ENCODE assay signal across 16 mouse cellular contexts in genomic region chr19:59376481-59376880, GRCm38 (mm10). TPM values are rescaled to one million over a fixed set of nuclear protein-coding genes. Genes with fewer than 3 reads are reported as not detected.
DNase-seq lines count a peak whose midpoint lies in the region; ATAC-seq and TF ChIP-seq lines count a peak whose summit lies in the region.
"Had no signal": no experiment of that assay in that cellular context is flagged by ENCODE, and none has a peak within 500 bp of the region (broad histone marks: within the 10 kb centered on the region; RNA-seq: fewer than 3 reads in every experiment).

No protein-coding gene starts in this region.

- no peak for TF ChIP-seq POLR2A in cerebellum, adult 2 months (IDR thresholded peaks at IDR 0.05; ENCODE audit: borderline replicate concordance, insufficient read depth, low read length)

- DNase-seq in midbrain, postnatal 0 days (ENCODE audit: low spot score) = no peak
- no peak for DNase-seq in midbrain, embryonic 11.5 days (ENCODE audit: low spot score, missing footprints)
- no peak for DNase-seq in natural killer cell, adult 2 months (ENCODE audit: low spot score in 2 of 2)
- no peak for DNase-seq in cerebellum, adult 2 months
- DNase-seq in spleen, adult 18-20 months = no peak
- DNase-seq: cerebellum, adult 8-10 months; gastrocnemius, postnatal 10 days; kidney, adult 18-20 months; midbrain, embryonic 14.5 days; right cerebral cortex, adult 18-20 months had no signal

- H3K27me3 ChIP-seq in intestine, postnatal 0 days (replicated peaks; ENCODE audit: control insufficient read depth, insufficient read depth, low read length) = no peaks in the 10 kb centered on the region
- no peaks in the 10 kb centered on the region for H3K27me3 ChIP-seq in intestine, embryonic 15.5 days (replicated peaks)
- H3K27me3 ChIP-seq in midbrain, postnatal 0 days (ENCODE audit: insufficient read depth, low read length) = no peaks in the 10 kb centered on the region
- H3K27me3 ChIP-seq in midbrain, embryonic 11.5 days (ENCODE audit: control insufficient read depth, insufficient read depth, low read length) = no peaks in the 10 kb centered on the region
- H3K27me3 ChIP-seq in cerebellum, adult 2 months (ENCODE audit: control insufficient read depth, insufficient read depth, low read length) = no peaks in the 10 kb centered on the region
- H3K27me3 ChIP-seq: forebrain, embryonic 13.5 days had no signal

- no peak overlapping the region for H3K4me2 ChIP-seq in intestine, postnatal 0 days (replicated peaks; ENCODE audit: low read depth)
- no peak overlapping the region for H3K4me2 ChIP-seq in intestine, embryonic 15.5 days (replicated peaks)
- H3K4me2 ChIP-seq in midbrain, postnatal 0 days (ENCODE audit: low read depth, low read length, poor library complexity, severe bottlenecking) = no peak overlapping the region
- H3K4me2 ChIP-seq in midbrain, embryonic 11.5 days = no peak overlapping the region
- H3K4me2 ChIP-seq: forebrain, embryonic 13.5 days had no signal

- TF ChIP-seq CTCF in intestine, postnatal 0 days (IDR thresholded peaks at IDR 0.05; ENCODE audit: low read depth) = peak; percentile 69
- peak; percentile 33 for TF ChIP-seq CTCF in midbrain, postnatal 0 days (IDR thresholded peaks at IDR 0.05)
- TF ChIP-seq CTCF in cerebellum, adult 2 months (IDR thresholded peaks at IDR 0.05; ENCODE audit: borderline replicate concordance, insufficient read depth, low read depth, low read length) = no peak

- H3K9me3 ChIP-seq in intestine, postnatal 0 days (ENCODE audit: control insufficient read depth) = no peaks in the 10 kb centered on the region
- no peaks in the 10 kb centered on the region for H3K9me3 ChIP-seq in intestine, embryonic 15.5 days
- 0 out of 2 replicates have a peak, but pooled peaks cover 2% of the 10 kb centered on the region for H3K9me3 ChIP-seq in midbrain, postnatal 0 days (ENCODE audit: low read length)
- peaks cover 5% of the 10 kb centered on the region; the same call in 1 of the 2 replicates for H3K9me3 ChIP-seq in midbrain, embryonic 11.5 days (ENCODE audit: control insufficient read depth, low read length)
- H3K9me3 ChIP-seq: heart, embryonic 10.5 days had no signal

- ATAC-seq in intestine, postnatal 0 days = no peak
- no peak for ATAC-seq in intestine, embryonic 15.5 days
- no peak for ATAC-seq in midbrain, postnatal 0 days (ENCODE audit: low FRiP score)
- ATAC-seq in midbrain, embryonic 11.5 days (ENCODE audit: low FRiP score) = no peak
- ATAC-seq in erythroblast, adult 5-6 weeks (replicated peaks; ENCODE audit: low FRiP score, poor library complexity, severe bottlenecking) = peak; percentile 69
- ATAC-seq: forebrain, embryonic 13.5 days had no signal

- H3K4me3 ChIP-seq in intestine, postnatal 0 days (ENCODE audit: low read depth, low read length) = no peak overlapping the region
- no peak overlapping the region for H3K4me3 ChIP-seq in intestine, embryonic 15.5 days (replicated peaks)
- no peak overlapping the region for H3K4me3 ChIP-seq in midbrain, postnatal 0 days (ENCODE audit: low read depth, low read length)
- H3K4me3 ChIP-seq in midbrain, embryonic 11.5 days (ENCODE audit: low read depth, low read length) = no peak overlapping the region
- H3K4me3 ChIP-seq in cerebellum, adult 2 months (replicated peaks; ENCODE audit: insufficient read depth, low read depth, low read length) = no peak overlapping the region
- H3K4me3 ChIP-seq: forebrain, embryonic 13.5 days; heart, embryonic 10.5 days; hindbrain, embryonic 10.5 days had no signal

- no peak overlapping the region for H3K27ac ChIP-seq in intestine, postnatal 0 days (ENCODE audit: low read depth, low read length)
- H3K27ac ChIP-seq in intestine, embryonic 15.5 days = no peak overlapping the region
- H3K27ac ChIP-seq in midbrain, postnatal 0 days (ENCODE audit: low read depth, low read length) = no peak overlapping the region
- H3K27ac ChIP-seq in midbrain, embryonic 11.5 days (ENCODE audit: low read depth, low read length) = no peak overlapping the region
- H3K27ac ChIP-seq in cerebellum, adult 2 months (ENCODE audit: insufficient read depth, low read length) = no peak overlapping the region
- H3K27ac ChIP-seq: forebrain, embryonic 13.5 days; heart, embryonic 10.5 days; hindbrain, embryonic 10.5 days had no signal

- no peaks in the 10 kb centered on the region for H3K4me1 ChIP-seq in intestine, postnatal 0 days (replicated peaks; ENCODE audit: control insufficient read depth, insufficient read depth, low read length)
- no peaks in the 10 kb centered on the region for H3K4me1 ChIP-seq in intestine, embryonic 15.5 days (replicated peaks)
- no peaks in the 10 kb centered on the region for H3K4me1 ChIP-seq in midbrain, postnatal 0 days (ENCODE audit: insufficient read depth, low read length)
- no peaks in the 10 kb centered on the region for H3K4me1 ChIP-seq in midbrain, embryonic 11.5 days (ENCODE audit: control insufficient read depth, insufficient read depth, low read length)
- H3K4me1 ChIP-seq in cerebellum, adult 2 months (ENCODE audit: control insufficient read depth, insufficient read depth, low read length) = no peaks in the 10 kb centered on the region
- H3K4me1 ChIP-seq: forebrain, embryonic 13.5 days; heart, embryonic 10.5 days; hindbrain, embryonic 10.5 days had no signal

- H3K9ac ChIP-seq in intestine, postnatal 0 days (ENCODE audit: low read depth, low read length) = no peak overlapping the region
- no peak overlapping the region for H3K9ac ChIP-seq in intestine, embryonic 15.5 days
- H3K9ac ChIP-seq in midbrain, postnatal 0 days (replicated peaks; ENCODE audit: low read length, poor library complexity, severe bottlenecking) = no peak overlapping the region
- no peak overlapping the region for H3K9ac ChIP-seq in midbrain, embryonic 11.5 days (ENCODE audit: low read length)
- H3K9ac ChIP-seq: forebrain, embryonic 13.5 days had no signal

- H3K36me3 ChIP-seq in intestine, postnatal 0 days (ENCODE audit: control insufficient read depth, insufficient read depth) = no peaks in the 10 kb centered on the region
- no peaks in the 10 kb centered on the region for H3K36me3 ChIP-seq in intestine, embryonic 15.5 days
- H3K36me3 ChIP-seq in midbrain, postnatal 0 days (ENCODE audit: insufficient read depth, low read length) = no peaks in the 10 kb centered on the region
- H3K36me3 ChIP-seq in midbrain, embryonic 11.5 days (ENCODE audit: control insufficient read depth, insufficient read depth, low read length) = no peaks in the 10 kb centered on the region
- H3K36me3 ChIP-seq: heart, embryonic 10.5 days; hindbrain, embryonic 10.5 days had no signal

- WGBS in intestine, postnatal 0 days = 88% methylated on average over 2 of the region's 2 CpGs
- 75% methylated on average over 2 of the region's 2 CpGs for WGBS in intestine, embryonic 15.5 days
- WGBS in midbrain, postnatal 0 days = 77% methylated on average over 2 of the region's 2 CpGs
- WGBS in midbrain, embryonic 11.5 days = 82% methylated on average over 2 of the region's 2 CpGs
- 85% methylated on average over 2 of the region's 2 CpGs for WGBS in cerebellum, adult 2 months

RNA-seq across cellular contexts. Expression of gene Pdzd8, which starts 30.9 kb away (rescaled TPM):
- polyA plus RNA-seq in intestine, postnatal 0 days (2015; fragmentation: Nextera tagmentation; extraction: Ambion mirVana) = 6.1 and 7.0 TPM in 2 replicates
- polyA plus RNA-seq in intestine, embryonic 15.5 days (2015; fragmentation: Nextera tagmentation; extraction: Ambion mirVana) = 9.7 and 10.1 TPM in 2 replicates
- total RNA-seq in midbrain, postnatal 0 days (2014; rRNA removed) = 48.8 and 56.3 TPM in 2 replicates
- polyA plus RNA-seq in midbrain, postnatal 0 days (2015; fragmentation: Nextera tagmentation; extraction: Ambion mirVana) = 8.8 and 11.3 TPM in 2 replicates
- polyA plus RNA-seq in midbrain, embryonic 11.5 days (2014; fragmentation: Nextera tagmentation; extraction: Ambion mirVana) = 12.9 and 13.4 TPM in 2 replicates
- 23.4 and 30.2 TPM in 2 replicates for total RNA-seq in erythroblast, adult 5-6 weeks (2015; ENCODE audit: low replicate concordance)
- total RNA-seq in erythroblast, adult 5-6 weeks (2017; ENCODE audit: low replicate concordance) = 25.6 and 26.8 TPM in 2 replicates
- polyA plus RNA-seq in cerebellum, adult 2 months (2012; rRNA removed) = 20.7 and 21.0 TPM in 2 replicates

RNA-seq across cellular contexts. Expression of gene Rps12-ps3, which starts 54.4 kb away (rescaled TPM):
- 20.0 and 27.4 TPM in 2 replicates for polyA plus RNA-seq in intestine, postnatal 0 days (2015; fragmentation: Nextera tagmentation; extraction: Ambion mirVana)
- 19.1 and 28.7 TPM in 2 replicates for polyA plus RNA-seq in intestine, embryonic 15.5 days (2015; fragmentation: Nextera tagmentation; extraction: Ambion mirVana)
- 77.4 and 105 TPM in 2 replicates for total RNA-seq in midbrain, postnatal 0 days (2014; rRNA removed)
- 9.1 and 9.7 TPM in 2 replicates for polyA plus RNA-seq in midbrain, postnatal 0 days (2015; fragmentation: Nextera tagmentation; extraction: Ambion mirVana)
- polyA plus RNA-seq in midbrain, embryonic 11.5 days (2014; fragmentation: Nextera tagmentation; extraction: Ambion mirVana) = 15.1 and 25.5 TPM in 2 replicates
- total RNA-seq in erythroblast, adult 5-6 weeks (2015; ENCODE audit: low replicate concordance) = 144 and 176 TPM in 2 replicates
- total RNA-seq in erythroblast, adult 5-6 weeks (2017; ENCODE audit: low replicate concordance) = 58.3 and 69.0 TPM in 2 replicates
- polyA plus RNA-seq in cerebellum, adult 2 months (2012; rRNA removed) = 71.7 and 84.0 TPM in 2 replicates
